Mouse (Mus musculus) retina, adult 2 months (tissue): ENCODE measurements around the gene Rbks.
"Not testable (repeated sequence)": the region's sequence is repeated elsewhere in the genome, so short reads cannot be mapped to it uniquely, and the experiment has no call there.

Experiments used
- DNase-seq: peaks from one replicate; pipeline ENCODE4 v3.0.0-alpha.2; 2012; ENCODE audit warnings: low read depth, low spot score

Gene Rbks

GRCm38 (mm10) chr5:31678000-31678399, 19.4 kb downstream of the Rbks start:
- no peak for DNase-seq

GRCm38 (mm10) chr5:31673431-31673830, 24.0 kb downstream of the Rbks start:
- no peak for DNase-seq

- no peak for DNase-seq
Observed at GRCm38 (mm10) chr5:31671137-31671536, 26.3 kb downstream of the Rbks start.

GRCm38 (mm10) chr5:31669984-31670383, 27.4 kb downstream of the Rbks start:
- DNase-seq = no peak

GRCm38 (mm10) chr5:31668325-31668968, 29.0 kb downstream of the Rbks start:
- DNase-seq = no peak

- no peak for DNase-seq
Observed at GRCm38 (mm10) chr5:31666176-31666575, 31.3 kb downstream of the Rbks start.

GRCm38 (mm10) chr5:31655688-31656190, 41.7 kb downstream of the Rbks start:
- DNase-seq = no peak

GRCm38 (mm10) chr5:31650518-31651288, 46.7 kb downstream of the Rbks start:
- no peak for DNase-seq

- no peak for DNase-seq
Observed at GRCm38 (mm10) chr5:31647327-31647726, 50.1 kb downstream of the Rbks start.

- DNase-seq = no peak
Observed at GRCm38 (mm10) chr5:31646574-31646973, 50.9 kb downstream of the Rbks start.

- DNase-seq = no peak
Observed at GRCm38 (mm10) chr5:31645798-31646197, 51.6 kb downstream of the Rbks start.

GRCm38 (mm10) chr5:31644847-31645246, 52.6 kb downstream of the Rbks start:
- DNase-seq = no peak

- no peak for DNase-seq
Observed at GRCm38 (mm10) chr5:31644272-31644671, 53.2 kb downstream of the Rbks start.

GRCm38 (mm10) chr5:31642300-31642699, 55.1 kb downstream of the Rbks start:
- no peak for DNase-seq

GRCm38 (mm10) chr5:31640542-31640941, 56.9 kb downstream of the Rbks start:
- DNase-seq = no peak

- DNase-seq = no peak
Observed at GRCm38 (mm10) chr5:31636636-31637253, 60.7 kb downstream of the Rbks start.

GRCm38 (mm10) chr5:31634679-31635078, 62.7 kb downstream of the Rbks start:
- DNase-seq = no peak

GRCm38 (mm10) chr5:31634161-31634560, 63.3 kb downstream of the Rbks start:
- no peak for DNase-seq

GRCm38 (mm10) chr5:31631169-31631568, 66.3 kb downstream of the Rbks start:
- DNase-seq = not testable (repeated sequence)

GRCm38 (mm10) chr5:31630064-31630463, 67.4 kb downstream of the Rbks start:
- no peak for DNase-seq

- no peak for DNase-seq
Observed at GRCm38 (mm10) chr5:31628555-31628954, 68.9 kb downstream of the Rbks start.
